Mouse (Mus musculus): ENCODE data around the gene Sgpl1.

DNA sequence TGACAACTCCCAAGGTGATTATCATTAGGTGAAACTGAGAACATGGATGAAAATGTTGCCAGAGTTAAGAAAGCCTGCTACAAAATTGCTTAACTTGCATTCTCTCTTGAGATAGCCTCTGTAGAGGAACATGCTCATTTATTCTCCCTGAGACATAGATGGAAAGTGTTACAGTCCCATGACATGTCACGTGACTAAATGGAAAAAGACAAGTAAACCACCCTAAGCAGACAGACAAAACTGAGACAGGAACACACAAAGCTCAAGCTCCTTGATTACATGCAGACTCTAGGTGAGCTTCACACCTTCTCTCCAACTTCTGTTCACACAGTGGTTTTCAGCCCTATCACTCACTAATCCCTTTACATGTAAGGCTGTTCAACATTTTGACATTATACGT, 4.2 kb downstream of the Sgpl1 start:
- TF ChIP-seq EP300 (IDR thresholded peaks at IDR 0.05; ENCODE audit: low read depth), result no peak
- no peak for TF ChIP-seq CTCF (IDR thresholded peaks at IDR 0.05; ENCODE audit: low read depth)
